Mouse (Mus musculus): ENCODE results near the gene Ikzf2. TPM values are rescaled to one million over a fixed set of nuclear protein-coding genes. Genes with fewer than 3 reads are reported as not detected.

The Ikzf2 gene
- polyA plus RNA-seq, 1 experiment = 12.9 TPM

GRCm38 (mm10) chr1:69535507-69535906 is 151.5 kb downstream of the Ikzf2 start:
- Histone ChIP-seq H3K9me3 (replicated peaks; ENCODE audit: control insufficient read depth, insufficient read depth, low read length, poor library complexity, severe bottlenecking) (no peaks in the 10 kb centered on the region), H3K27ac (ENCODE audit: insufficient read depth, low read length) (no peak overlapping the region), H3K4me3 (ENCODE audit: low read depth, low read length) (no peak overlapping the region), H3K27me3 (ENCODE audit: control insufficient read depth, insufficient read depth, low read length, poor library complexity, severe bottlenecking) (no peaks in the 10 kb centered on the region), H3K36me3 (ENCODE audit: control insufficient read depth, insufficient read depth, low read length, poor library complexity, severe bottlenecking) (no peaks in the 10 kb centered on the region), H3K4me1 (ENCODE audit: control insufficient read depth, insufficient read depth, low read length) (no peaks in the 10 kb centered on the region), H3K9ac (ENCODE audit: low read depth, poor library complexity, severe bottlenecking) (no peak overlapping the region)
- no peak for TF ChIP-seq CTCF (IDR thresholded peaks at IDR 0.05; ENCODE audit: low read depth, low read length)

- Histone ChIP-seq H3K27me3 (ENCODE audit: control insufficient read depth, insufficient read depth, low read length, poor library complexity, severe bottlenecking) (no peaks in the 10 kb centered on the region), H3K4me3 (ENCODE audit: low read depth, low read length) (no peak overlapping the region), H3K27ac (ENCODE audit: insufficient read depth, low read length) (no peak overlapping the region), H3K9me3 (replicated peaks; ENCODE audit: control insufficient read depth, insufficient read depth, low read length, poor library complexity, severe bottlenecking) (no peaks in the 10 kb centered on the region), H3K36me3 (ENCODE audit: control insufficient read depth, insufficient read depth, low read length, poor library complexity, severe bottlenecking) (no peaks in the 10 kb centered on the region), H3K4me1 (ENCODE audit: control insufficient read depth, insufficient read depth, low read length) (no peaks in the 10 kb centered on the region), H3K9ac (ENCODE audit: low read depth, poor library complexity, severe bottlenecking) (no peak overlapping the region)
- TF ChIP-seq CTCF (IDR thresholded peaks at IDR 0.05; ENCODE audit: low read depth, low read length) (no peak), POLR2A (IDR thresholded peaks at IDR 0.05; ENCODE audit: insufficient read depth, low read length) (no peak), EP300 (IDR thresholded peaks at IDR 0.05; ENCODE audit: insufficient read depth, low read depth, low read length) (no peak)
Observed at GRCm38 (mm10) chr1:69533048-69533447, 154.0 kb downstream of the Ikzf2 start.

- TF ChIP-seq CTCF (IDR thresholded peaks at IDR 0.05; ENCODE audit: low read depth, low read length) (no peak), EP300 (IDR thresholded peaks at IDR 0.05; ENCODE audit: insufficient read depth, low read depth, low read length) (no peak), POLR2A (IDR thresholded peaks at IDR 0.05; ENCODE audit: insufficient read depth, low read length) (no peak)
- H3K9ac ChIP-seq (ENCODE audit: low read depth, poor library complexity, severe bottlenecking) = no peak overlapping the region
- no peaks in the 10 kb centered on the region for H3K27me3 ChIP-seq (ENCODE audit: control insufficient read depth, insufficient read depth, low read length, poor library complexity, severe bottlenecking)
- H3K27ac ChIP-seq (ENCODE audit: insufficient read depth, low read length) = no peak overlapping the region
- no peaks in the 10 kb centered on the region for H3K4me1 ChIP-seq (ENCODE audit: control insufficient read depth, insufficient read depth, low read length)
- H3K9me3 ChIP-seq (replicated peaks; ENCODE audit: control insufficient read depth, insufficient read depth, low read length, poor library complexity, severe bottlenecking) = 0 out of 2 replicates have a peak, but pooled peaks cover 4% of the 10 kb centered on the region
- no peaks in the 10 kb centered on the region for H3K36me3 ChIP-seq (ENCODE audit: control insufficient read depth, insufficient read depth, low read length, poor library complexity, severe bottlenecking)
- no peak overlapping the region for H3K4me3 ChIP-seq (ENCODE audit: low read depth, low read length)
Observed at GRCm38 (mm10) chr1:69528696-69529095, 158.3 kb downstream of the Ikzf2 start.

- Histone ChIP-seq H3K9me3 (replicated peaks; ENCODE audit: control insufficient read depth, insufficient read depth, low read length, poor library complexity, severe bottlenecking) (0 out of 2 replicates have a peak, but pooled peaks cover 4% of the 10 kb centered on the region), H3K36me3 (ENCODE audit: control insufficient read depth, insufficient read depth, low read length, poor library complexity, severe bottlenecking) (no peaks in the 10 kb centered on the region), H3K4me1 (ENCODE audit: control insufficient read depth, insufficient read depth, low read length) (no peaks in the 10 kb centered on the region), H3K27me3 (ENCODE audit: control insufficient read depth, insufficient read depth, low read length, poor library complexity, severe bottlenecking) (no peaks in the 10 kb centered on the region), H3K27ac (ENCODE audit: insufficient read depth, low read length) (no peak overlapping the region), H3K9ac (ENCODE audit: low read depth, poor library complexity, severe bottlenecking) (no peak overlapping the region), H3K4me3 (ENCODE audit: low read depth, low read length) (no peak overlapping the region)
- TF ChIP-seq POLR2A (IDR thresholded peaks at IDR 0.05; ENCODE audit: insufficient read depth, low read length) (no peak), EP300 (IDR thresholded peaks at IDR 0.05; ENCODE audit: insufficient read depth, low read depth, low read length) (no peak), CTCF (IDR thresholded peaks at IDR 0.05; ENCODE audit: low read depth, low read length) (no peak)
Observed at GRCm38 (mm10) chr1:69521656-69522055, 165.4 kb downstream of the Ikzf2 start.

- Histone ChIP-seq H3K27ac (ENCODE audit: insufficient read depth, low read length) (no peak overlapping the region), H3K36me3 (ENCODE audit: control insufficient read depth, insufficient read depth, low read length, poor library complexity, severe bottlenecking) (no peaks in the 10 kb centered on the region), H3K4me3 (ENCODE audit: low read depth, low read length) (no peak overlapping the region), H3K9me3 (replicated peaks; ENCODE audit: control insufficient read depth, insufficient read depth, low read length, poor library complexity, severe bottlenecking) (no peaks in the 10 kb centered on the region), H3K4me1 (ENCODE audit: control insufficient read depth, insufficient read depth, low read length) (no peaks in the 10 kb centered on the region), H3K27me3 (ENCODE audit: control insufficient read depth, insufficient read depth, low read length, poor library complexity, severe bottlenecking) (no peaks in the 10 kb centered on the region), H3K9ac (ENCODE audit: low read depth, poor library complexity, severe bottlenecking) (no peak overlapping the region)
- TF ChIP-seq CTCF (IDR thresholded peaks at IDR 0.05; ENCODE audit: low read depth, low read length) (no peak), EP300 (IDR thresholded peaks at IDR 0.05; ENCODE audit: insufficient read depth, low read depth, low read length) (no peak), POLR2A (IDR thresholded peaks at IDR 0.05; ENCODE audit: insufficient read depth, low read length) (no peak)
Observed at GRCm38 (mm10) chr1:69519356-69519755, 167.7 kb downstream of the Ikzf2 start.

- H3K36me3 ChIP-seq (ENCODE audit: control insufficient read depth, insufficient read depth, low read length, poor library complexity, severe bottlenecking) = no peaks in the 10 kb centered on the region
- H3K4me3 ChIP-seq (ENCODE audit: low read depth, low read length) = no peak overlapping the region
- H3K9me3 ChIP-seq (replicated peaks; ENCODE audit: control insufficient read depth, insufficient read depth, low read length, poor library complexity, severe bottlenecking) = no peaks in the 10 kb centered on the region
- H3K4me1 ChIP-seq (ENCODE audit: control insufficient read depth, insufficient read depth, low read length) = no peaks in the 10 kb centered on the region
- no peaks in the 10 kb centered on the region for H3K27me3 ChIP-seq (ENCODE audit: control insufficient read depth, insufficient read depth, low read length, poor library complexity, severe bottlenecking)
- H3K9ac ChIP-seq (ENCODE audit: low read depth, poor library complexity, severe bottlenecking) = no peak overlapping the region
- TF ChIP-seq EP300 (IDR thresholded peaks at IDR 0.05; ENCODE audit: insufficient read depth, low read depth, low read length) (no peak), POLR2A (IDR thresholded peaks at IDR 0.05; ENCODE audit: insufficient read depth, low read length) (no peak), CTCF (IDR thresholded peaks at IDR 0.05; ENCODE audit: low read depth, low read length) (no peak)
- H3K27ac ChIP-seq (ENCODE audit: insufficient read depth, low read length) = no peak overlapping the region
Observed at GRCm38 (mm10) chr1:69518012-69518411, 169.0 kb downstream of the Ikzf2 start.

Measured in ES-Bruce4 (cell line).